Mouse (Mus musculus): ENCODE data around the gene Akap17b.
A peak's percentile ranks its signal among the peaks of the same experiment; 100 is the strongest.

Gene Akap17b

DNA sequence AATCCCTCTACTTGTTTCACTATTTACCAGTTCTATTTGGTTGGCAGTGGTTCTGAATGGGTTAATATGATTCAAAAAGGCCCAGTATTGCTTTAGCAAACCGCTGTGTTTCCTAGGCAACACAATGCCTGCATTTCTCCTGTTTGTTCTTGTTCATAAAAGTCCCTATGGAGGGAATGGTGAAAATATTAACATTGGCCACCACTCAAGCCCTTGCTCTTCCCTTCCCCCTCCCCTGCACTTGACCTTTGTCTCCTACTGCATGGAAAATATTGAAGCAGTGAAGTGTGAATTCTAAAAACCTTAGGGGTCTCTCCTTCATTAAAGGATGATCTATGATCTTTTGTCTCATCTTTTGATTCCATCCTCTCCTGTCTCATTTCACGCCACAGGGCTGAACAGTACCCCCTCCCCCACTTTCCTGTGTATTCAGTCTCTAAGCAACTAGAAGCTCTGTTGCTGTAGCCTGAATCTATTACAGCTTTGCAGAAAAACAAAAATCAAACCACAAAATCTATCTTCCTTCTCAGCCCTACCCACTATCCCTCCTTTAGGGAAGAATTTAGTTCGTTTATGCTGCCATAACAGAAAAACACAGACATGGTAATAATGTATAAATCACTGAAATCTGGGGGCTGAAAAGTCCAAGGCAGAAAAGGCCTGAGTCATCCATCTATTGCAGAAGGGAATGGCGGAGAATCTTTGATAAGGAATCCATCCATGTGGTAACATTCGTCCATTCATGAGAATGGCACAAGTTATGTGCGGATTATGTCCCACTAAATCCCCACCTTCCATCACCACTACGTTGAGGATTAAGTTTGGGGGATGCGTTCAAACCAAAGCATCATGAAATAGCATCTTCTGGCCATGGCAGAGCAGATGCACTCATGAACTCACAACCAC lies 57.6 kb downstream of the Akap17b start:
- no peak for DNase-seq (ENCODE audit: low spot score in 2 of 2)

DNA sequence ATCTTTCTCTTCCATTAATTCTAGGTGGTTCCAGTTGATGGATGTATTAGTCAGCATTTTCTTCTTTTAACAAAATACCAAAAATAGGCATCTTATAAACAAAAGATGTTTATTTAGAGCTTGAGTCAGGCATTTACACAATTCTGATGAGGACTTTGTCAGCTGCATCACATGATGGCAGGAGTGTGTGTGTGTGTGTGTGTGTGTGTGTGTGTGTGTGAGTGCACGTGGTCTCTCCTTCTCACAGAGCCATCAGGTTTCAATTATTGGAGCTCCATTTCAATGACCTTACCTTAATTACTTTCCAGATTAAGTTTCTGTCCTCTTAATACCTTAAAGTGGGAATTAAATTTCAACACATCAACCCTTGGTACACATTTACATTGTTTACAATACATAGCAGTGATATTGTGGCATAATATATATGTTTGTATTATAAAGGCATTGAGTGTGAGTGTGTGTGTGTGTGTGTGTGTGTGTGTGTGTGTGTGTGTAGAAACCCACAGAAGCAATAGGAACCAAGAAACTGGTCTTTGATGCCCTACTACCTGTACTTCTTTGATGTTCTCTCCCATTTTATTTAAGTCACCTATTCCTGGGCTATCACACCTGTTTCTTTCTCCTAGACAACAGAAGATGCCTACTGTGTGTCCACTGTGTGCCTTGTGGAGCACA lies 58.4 kb downstream of the Akap17b start:
- no peak for DNase-seq (ENCODE audit: low spot score in 2 of 2)

DNA sequence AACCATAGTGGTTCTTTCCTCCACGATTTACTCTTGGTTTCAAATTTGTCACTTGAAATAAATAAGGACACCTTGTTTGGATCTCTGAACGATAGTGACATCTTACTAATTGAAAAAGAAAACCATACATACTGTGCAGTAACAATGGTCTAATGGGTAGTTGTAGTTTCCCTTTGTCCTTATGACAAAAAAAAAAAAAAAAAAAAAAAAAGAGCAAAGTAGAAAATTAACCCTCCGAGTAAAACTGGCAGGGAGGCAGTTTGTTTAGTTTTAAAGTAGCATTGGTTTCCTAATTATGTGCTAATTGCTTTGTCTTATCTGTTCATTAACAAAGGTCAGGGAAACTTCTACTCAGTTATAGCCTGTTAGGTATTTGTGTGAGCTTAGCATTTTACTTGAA lies 83.1 kb downstream of the Akap17b start:
- DNase-seq (ENCODE audit: low spot score in 2 of 2) = no peak

- DNase-seq (ENCODE audit: low spot score in 2 of 2) = peak; percentile 70 to 81
Measured at GRCm38 (mm10) chrX:36561650-36562049, 83.5 kb downstream of the Akap17b start.

DNA sequence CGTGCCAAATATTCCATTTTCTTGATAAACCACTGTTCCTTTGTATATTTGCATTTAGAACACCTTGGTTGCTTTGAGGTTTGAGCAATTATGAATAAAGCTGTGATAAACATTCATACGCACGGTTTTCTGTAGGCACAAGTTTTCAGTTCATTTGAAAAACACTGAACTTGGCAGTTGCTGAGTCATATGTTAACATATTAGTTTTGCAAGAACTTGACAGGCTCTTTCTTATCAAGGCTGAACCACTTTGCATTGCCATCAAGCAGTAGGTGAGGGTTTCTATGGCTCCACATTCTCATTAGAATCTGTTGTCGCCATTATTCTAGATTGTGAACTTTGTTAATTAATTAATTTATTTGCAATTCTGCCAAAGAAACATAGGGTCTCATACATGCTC lies 85.0 kb downstream of the Akap17b start:
- DNase-seq (ENCODE audit: low spot score in 2 of 2) = no peak
